Mouse (Mus musculus) hindbrain, embryonic 16.5 days (tissue): Measurements from ENCODE around the gene Fbxo47. TPM values are rescaled to one million over a fixed set of nuclear protein-coding genes. Genes with fewer than 3 reads are reported as not detected.

Experiments
- polyA plus RNA-seq: library from polyadenylated mRNA; unstranded; fragments of >200 nt; fragmentation: Nextera tagmentation; extraction: Ambion mirVana; gene quantifications from 2 replicates; pipeline ENCODE4 v1.2.1, GENCODE M21; 2015

Fbxo47 gene
- polyA plus RNA-seq, 1 experiment from 2014 or later = 0.43 TPM

Other genes starting within 250 kb of the Fbxo47 start
- 3.1 and 3.3 TPM in 2 replicates for gene Mllt6, start 220.7 kb downstream of the Fbxo47 start, polyA plus RNA-seq
- 37.2 and 42.4 TPM in 2 replicates for gene Cisd3, start 198.3 kb downstream of the Fbxo47 start, polyA plus RNA-seq
- 15.4 and 19.2 TPM in 2 replicates for gene Pcgf2, start 183.7 kb downstream of the Fbxo47 start, polyA plus RNA-seq
- 422 and 438 TPM in 2 replicates for gene Psmb3, start 180.8 kb downstream of the Fbxo47 start, polyA plus RNA-seq
- 3.6 and 4.4 TPM in 2 replicates for gene Pip4k2b, start 139.4 kb downstream of the Fbxo47 start, polyA plus RNA-seq
- gene Cwc25, start 117.6 kb downstream of the Fbxo47 start, polyA plus RNA-seq = 14.1 and 16.2 TPM in 2 replicates
- gene 1700001P01Rik, start 108.2 kb downstream of the Fbxo47 start, polyA plus RNA-seq = 0.44 and 0.91 TPM in 2 replicates
- gene Rpl23, start 101.7 kb downstream of the Fbxo47 start, polyA plus RNA-seq = 252 and 268 TPM in 2 replicates
- gene Lasp1, start 85.2 kb downstream of the Fbxo47 start, polyA plus RNA-seq = 176 and 191 TPM in 2 replicates
- 38.2 and 40.7 TPM in 2 replicates for gene B230217C12Rik, start 43.4 kb downstream of the Fbxo47 start, polyA plus RNA-seq
- 2.1 and 2.8 TPM in 2 replicates for gene Plxdc1, start 102.3 kb upstream of the Fbxo47 start, polyA plus RNA-seq
- gene Arl5c, start 112.0 kb upstream of the Fbxo47 start, polyA plus RNA-seq = 7.3 and 7.6 TPM in 2 replicates
- gene Cacnb1, start 138.9 kb upstream of the Fbxo47 start, polyA plus RNA-seq = 59.6 and 69.0 TPM in 2 replicates
- gene Rpl19, start 142.6 kb upstream of the Fbxo47 start, polyA plus RNA-seq = 578 and 612 TPM in 2 replicates
- gene Stac2, start 169.3 kb upstream of the Fbxo47 start, polyA plus RNA-seq = 7.9 and 9.8 TPM in 2 replicates